8 mouse cellular contexts compared by ENCODE assay signal in genomic region chr6:78899952-78900351, GRCm38 (mm10).
DNase-seq lines count a peak whose midpoint lies in the region; ATAC-seq and TF ChIP-seq lines count a peak whose summit lies in the region.

No protein-coding gene starts in this region.

- H3K27me3 ChIP-seq in forebrain, embryonic 10.5 days (ENCODE audit: poor library complexity, severe bottlenecking), result no peaks in the 10 kb centered on the region
- no peaks in the 10 kb centered on the region for H3K27me3 ChIP-seq in forebrain, embryonic 15.5 days
- H3K27me3 ChIP-seq in liver, adult 2 months (ENCODE audit: control insufficient read depth, insufficient read depth, low read length), result no peaks in the 10 kb centered on the region
- no peaks in the 10 kb centered on the region for H3K27me3 ChIP-seq in liver, embryonic 12.5 days (replicated peaks)
- no peaks in the 10 kb centered on the region for H3K27me3 ChIP-seq in embryonic facial prominence, embryonic 10.5 days (replicated peaks; ENCODE audit: low read depth, poor library complexity, severe bottlenecking)
- no peaks in the 10 kb centered on the region for H3K27me3 ChIP-seq in limb, embryonic 11.5 days (ENCODE audit: control insufficient read depth, insufficient read depth, low read length)

- TF ChIP-seq POLR2A in liver, adult 2 months (IDR thresholded peaks at IDR 0.05; ENCODE audit: extremely low read depth, insufficient read depth, low read length), result no peak

- 2% methylated on average over 2 of the region's 2 CpGs for WGBS in forebrain, embryonic 10.5 days
- 5% methylated on average over 2 of the region's 2 CpGs for WGBS in forebrain, embryonic 15.5 days
- WGBS in liver, adult 2 months, result 1% methylated on average over 2 of the region's 2 CpGs
- whole genome bisulfite sequencing in liver, embryonic 12.5 days (ENCODE audit: insufficient replicate concordance), result 1% methylated on average over 2 of the region's 2 CpGs
- 4% methylated on average over 2 of the region's 2 CpGs for WGBS in embryonic facial prominence, embryonic 10.5 days
- 4% methylated on average over 2 of the region's 2 CpGs for WGBS in limb, embryonic 11.5 days

- no peak overlapping the region for H3K27ac ChIP-seq in forebrain, embryonic 10.5 days
- no peak overlapping the region for H3K27ac ChIP-seq in forebrain, embryonic 15.5 days (replicated peaks)
- H3K27ac ChIP-seq in liver, adult 2 months (replicated peaks; ENCODE audit: insufficient read depth, low read depth, low read length), result no peak overlapping the region
- no peak overlapping the region for H3K27ac ChIP-seq in liver, embryonic 12.5 days
- H3K27ac ChIP-seq in embryonic facial prominence, embryonic 10.5 days (replicated peaks), result no peak overlapping the region
- no peak overlapping the region for H3K27ac ChIP-seq in limb, embryonic 11.5 days (replicated peaks; ENCODE audit: low read depth, low read length)

- no peaks in the 10 kb centered on the region for H3K4me1 ChIP-seq in forebrain, embryonic 10.5 days
- H3K4me1 ChIP-seq in forebrain, embryonic 15.5 days, result no peaks in the 10 kb centered on the region
- no peaks in the 10 kb centered on the region for H3K4me1 ChIP-seq in liver, adult 2 months (ENCODE audit: control insufficient read depth, insufficient read depth, low read length)
- H3K4me1 ChIP-seq in liver, embryonic 12.5 days, result no peaks in the 10 kb centered on the region
- H3K4me1 ChIP-seq in embryonic facial prominence, embryonic 10.5 days, result no peaks in the 10 kb centered on the region
- no peaks in the 10 kb centered on the region for H3K4me1 ChIP-seq in limb, embryonic 11.5 days (ENCODE audit: control insufficient read depth, insufficient read depth, low read length)

- peak; percentile 19 for DNase-seq in forebrain, embryonic 10.5 days (ENCODE audit: extremely low spot score, low spot score)
- peak; percentile 63 for DNase-seq in liver, adult 2 months (ENCODE audit: extremely low read depth, low read depth, low spot score)
- peak; percentile 22 for DNase-seq in WW6 (ENCODE audit: low read depth, low spot score)
- DNase-seq in embryonic facial prominence, embryonic 10.5 days (ENCODE audit: low spot score), result peak; percentile 34
- peak; percentile 68 for DNase-seq in limb, embryonic 11.5 days (ENCODE audit: low spot score)
- DNase-seq in thymus, postnatal 4 days, result peak; percentile 24

- no peak overlapping the region for H3K9ac ChIP-seq in forebrain, embryonic 15.5 days (replicated peaks)
- H3K9ac ChIP-seq in liver, adult 2 months (ENCODE audit: low read depth, low read length), result no peak overlapping the region
- no peak overlapping the region for H3K9ac ChIP-seq in liver, embryonic 12.5 days
- H3K9ac ChIP-seq in limb, embryonic 11.5 days (ENCODE audit: low read length), result no peak overlapping the region

- ATAC-seq in forebrain, embryonic 15.5 days (replicated peaks), result no peak
- ATAC-seq in liver, embryonic 12.5 days, result no peak
- ATAC-seq in limb, embryonic 11.5 days (ENCODE audit: insufficient number of reproducible peaks, low FRiP score, low TSS enrichment, low read depth), result no peak

- peak; percentile 29; the same call in 1 of the 2 replicates for TF ChIP-seq CTCF in liver, adult 2 months (IDR thresholded peaks at IDR 0.05; ENCODE audit: low read depth, low read length)

- H3K4me3 ChIP-seq in forebrain, embryonic 10.5 days, result no peak overlapping the region
- no peak overlapping the region for H3K4me3 ChIP-seq in forebrain, embryonic 15.5 days
- H3K4me3 ChIP-seq in liver, adult 2 months (ENCODE audit: insufficient read depth, low read depth, low read length), result no peak overlapping the region
- no peak overlapping the region for H3K4me3 ChIP-seq in liver, embryonic 12.5 days
- H3K4me3 ChIP-seq in embryonic facial prominence, embryonic 10.5 days, result no peak overlapping the region
- H3K4me3 ChIP-seq in limb, embryonic 11.5 days (ENCODE audit: low read depth, low read length), result no peak overlapping the region

- H3K36me3 ChIP-seq in forebrain, embryonic 10.5 days (replicated peaks), result no peaks in the 10 kb centered on the region
- H3K36me3 ChIP-seq in forebrain, embryonic 15.5 days, result no peaks in the 10 kb centered on the region
- H3K36me3 ChIP-seq in liver, adult 2 months (ENCODE audit: control insufficient read depth, insufficient read depth, low read length), result no peaks in the 10 kb centered on the region
- H3K36me3 ChIP-seq in liver, embryonic 12.5 days, result no peaks in the 10 kb centered on the region
- H3K36me3 ChIP-seq in embryonic facial prominence, embryonic 10.5 days (replicated peaks), result no peaks in the 10 kb centered on the region
- no peaks in the 10 kb centered on the region for H3K36me3 ChIP-seq in limb, embryonic 11.5 days (ENCODE audit: control insufficient read depth, insufficient read depth, low read length)

- no peaks in the 10 kb centered on the region for H3K79me2 ChIP-seq in liver, adult 2 months (ENCODE audit: control insufficient read depth, insufficient read depth, low read length)

- H3K9me3 ChIP-seq in forebrain, embryonic 10.5 days, result no peaks in the 10 kb centered on the region
- no peaks in the 10 kb centered on the region for H3K9me3 ChIP-seq in forebrain, embryonic 15.5 days
- H3K9me3 ChIP-seq in liver, embryonic 12.5 days (replicated peaks), result no peaks in the 10 kb centered on the region
- no peaks in the 10 kb centered on the region for H3K9me3 ChIP-seq in embryonic facial prominence, embryonic 10.5 days
- H3K9me3 ChIP-seq in limb, embryonic 11.5 days (ENCODE audit: control insufficient read depth, low read length), result no peaks in the 10 kb centered on the region

- no peak overlapping the region for H3K4me2 ChIP-seq in forebrain, embryonic 15.5 days (replicated peaks)
- no peak overlapping the region for H3K4me2 ChIP-seq in liver, embryonic 12.5 days
- no peak overlapping the region for H3K4me2 ChIP-seq in limb, embryonic 11.5 days (ENCODE audit: low read depth, severe bottlenecking)
